Mouse (Mus musculus) layer of hippocampus, adult 9-11 months (tissue): ENCODE data around the gene Hoxd8.

Source experiments
- DNase-seq: peaks from one replicate; pipeline ENCODE4 v3.0.0; 2022

Gene Hoxd8

GRCm38 (mm10) chr2:74670632-74671188 is 33.7 kb upstream of the Hoxd8 start:
- no peak for DNase-seq

GRCm38 (mm10) chr2:74671847-74672246 is 32.6 kb upstream of the Hoxd8 start:
- no peak for DNase-seq

DNA sequence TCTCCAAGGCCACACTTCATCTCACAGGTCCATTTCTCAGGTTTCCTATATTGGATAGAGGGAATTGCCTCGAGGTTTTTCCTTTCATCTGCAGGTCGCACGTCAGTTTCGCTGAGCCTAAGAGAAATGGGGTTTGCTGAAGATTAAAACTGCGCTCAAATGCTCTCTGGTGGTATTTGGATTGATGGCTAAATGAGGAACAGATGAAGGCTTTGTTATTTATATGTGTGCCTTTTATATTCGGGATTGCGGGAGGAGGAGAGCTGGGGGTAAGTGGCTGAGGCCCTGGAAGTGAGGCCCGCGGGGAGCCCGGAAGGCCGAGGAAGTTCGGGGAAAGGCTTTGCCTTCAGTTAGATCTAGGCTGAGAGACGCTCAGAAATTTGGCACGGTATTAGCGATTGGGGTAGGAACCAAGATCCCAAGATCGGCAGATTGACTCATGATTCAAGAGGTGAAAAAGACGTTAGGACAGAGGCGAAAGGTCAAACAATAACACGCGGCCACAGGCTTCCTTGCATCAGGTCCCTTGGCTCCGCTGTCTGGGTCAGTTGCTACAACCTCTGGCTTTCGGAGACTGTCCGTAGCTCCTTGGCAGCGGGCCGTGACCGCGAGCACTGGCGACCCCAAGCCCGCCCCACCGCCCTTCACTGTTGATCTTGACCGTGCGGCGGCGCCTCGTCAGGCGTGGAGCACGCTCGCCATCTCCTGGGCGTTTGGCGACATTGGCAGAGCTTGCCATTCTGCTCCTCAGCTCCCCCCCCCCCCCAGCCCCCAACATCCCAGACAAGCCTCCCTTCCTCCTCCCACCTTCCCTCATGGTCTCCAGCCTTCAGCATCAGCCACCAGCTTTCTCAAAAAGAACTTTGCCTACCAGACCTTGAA is 31.7 kb upstream of the Hoxd8 start:
- DNase-seq, result no peak

- no peak for DNase-seq
Observed at GRCm38 (mm10) chr2:74673835-74674425, 30.5 kb upstream of the Hoxd8 start.

- no peak for DNase-seq
Observed at GRCm38 (mm10) chr2:74674881-74675665, 29.3 kb upstream of the Hoxd8 start, which contains the start of gene Hoxd12. TSS of gene Hoxd12 (plus strand) at chr2:74675013.

- no peak for DNase-seq
Observed at GRCm38 (mm10) chr2:74675666-74676282, 28.6 kb upstream of the Hoxd8 start.

DNA sequence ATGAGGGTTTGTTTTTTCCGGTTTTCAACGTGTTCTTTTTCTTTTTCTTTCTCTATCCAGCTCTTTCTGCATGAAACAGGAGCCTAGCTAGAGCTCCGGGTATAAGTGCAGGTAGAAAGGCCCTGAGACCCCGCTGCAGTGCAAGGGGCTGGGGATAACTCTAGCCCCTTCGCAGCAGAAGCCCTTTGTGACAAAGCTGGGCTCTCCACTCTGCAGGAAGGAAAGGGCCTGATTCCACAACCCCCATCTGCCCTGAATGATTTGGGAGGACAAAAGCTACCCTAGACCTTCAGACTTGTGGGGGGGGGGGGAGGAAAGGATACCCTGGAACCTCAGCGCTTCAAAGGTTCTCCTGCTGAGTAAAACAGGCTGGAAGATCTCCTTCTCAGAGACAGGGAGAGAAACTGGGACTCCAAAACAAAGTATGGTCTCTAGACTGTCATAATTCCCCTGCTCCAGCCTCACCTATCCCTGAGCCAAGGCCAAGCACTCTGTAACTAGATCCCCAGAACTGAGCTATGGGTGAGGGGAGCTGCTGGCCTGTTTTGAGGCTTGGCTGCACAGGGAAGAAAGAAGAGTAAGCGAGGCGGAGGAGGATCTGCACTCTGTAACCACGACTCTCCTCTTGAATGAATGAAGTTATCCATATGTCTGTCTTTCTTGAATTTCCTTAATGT is 27.9 kb upstream of the Hoxd8 start:
- no peak for DNase-seq

DNA sequence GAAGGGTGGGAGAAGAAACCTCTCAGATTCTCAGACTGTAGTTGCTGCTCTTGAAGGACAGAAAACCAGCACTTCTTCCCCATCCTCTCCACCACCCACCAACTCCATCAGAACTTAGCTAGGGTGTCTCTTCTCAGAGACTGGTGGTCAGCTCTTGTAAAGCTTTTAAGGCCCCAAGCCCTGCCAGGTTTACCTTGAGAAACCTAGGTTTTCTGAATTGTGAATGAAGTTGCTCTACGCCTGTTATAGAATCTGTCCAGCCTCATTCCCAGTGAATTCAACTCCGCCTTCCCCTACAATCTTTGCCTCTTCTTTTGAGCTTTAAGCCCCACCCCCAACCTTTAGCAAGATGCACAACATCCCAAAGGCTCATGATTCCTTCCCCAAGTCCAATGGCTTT is 27.3 kb upstream of the Hoxd8 start:
- no peak for DNase-seq

DNA sequence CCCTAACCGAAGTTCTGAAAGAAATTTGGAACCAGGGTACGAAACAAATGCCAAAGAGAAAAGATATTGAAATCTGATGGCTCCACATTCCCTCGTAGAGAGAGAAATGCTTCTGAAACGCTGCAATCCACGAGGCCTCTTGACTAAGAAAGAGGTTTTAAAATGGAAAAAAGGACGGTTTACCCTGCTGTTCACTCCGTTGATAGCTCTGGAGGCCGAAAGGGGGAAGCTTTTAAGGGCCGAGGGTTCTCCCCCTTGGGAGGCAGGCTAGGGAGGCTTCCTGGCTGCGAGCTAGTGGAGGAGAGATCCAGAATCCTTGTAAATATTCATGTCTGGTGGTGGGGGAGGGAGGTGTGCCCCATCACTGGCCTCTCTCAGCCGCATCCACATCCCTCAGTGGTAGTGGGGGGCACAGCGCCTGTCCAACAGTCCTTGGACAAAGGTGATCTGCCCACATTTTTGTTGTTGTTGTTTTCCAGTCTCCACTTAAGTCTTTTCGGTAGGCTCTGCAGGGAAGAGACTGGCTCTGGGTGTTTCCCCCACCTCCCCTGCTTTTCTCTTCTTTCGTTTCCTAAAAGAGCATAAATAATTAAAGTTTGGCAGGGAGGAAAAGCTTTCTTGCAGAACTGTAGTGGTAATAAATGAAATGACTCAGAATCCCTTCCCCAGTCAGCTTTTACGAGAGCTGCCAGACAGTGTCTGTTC is 25.4 kb upstream of the Hoxd8 start, which contains the start of gene Hoxd11:
TSS of gene Hoxd11 (plus strand) at position 667 of the 705 bp plus-strand sequence.
- no peak for DNase-seq

DNA sequence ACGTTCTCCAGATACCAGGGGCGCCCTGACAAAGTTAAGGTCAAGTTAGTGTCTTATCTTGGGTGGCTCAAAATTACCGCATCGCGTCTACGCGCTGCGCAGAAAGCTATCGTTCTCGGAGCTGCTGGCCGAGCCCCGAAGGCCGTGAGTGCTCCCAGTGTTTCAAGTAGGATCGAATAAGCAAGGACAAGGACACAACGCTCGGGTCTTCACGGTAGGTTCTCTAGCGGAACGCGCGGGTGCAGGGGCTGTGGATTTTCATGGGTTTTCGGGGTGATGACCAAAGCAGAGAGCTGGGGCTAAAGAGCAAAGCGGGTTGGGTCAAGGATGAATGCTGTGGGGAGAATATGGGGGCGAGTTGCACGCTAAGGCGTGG is 24.8 kb upstream of the Hoxd8 start:
- no peak for DNase-seq

- DNase-seq, result no peak
Observed at GRCm38 (mm10) chr2:74679980-74680379, 24.4 kb upstream of the Hoxd8 start.

- no peak for DNase-seq
Observed at GRCm38 (mm10) chr2:74680561-74681398, 23.6 kb upstream of the Hoxd8 start.

DNA sequence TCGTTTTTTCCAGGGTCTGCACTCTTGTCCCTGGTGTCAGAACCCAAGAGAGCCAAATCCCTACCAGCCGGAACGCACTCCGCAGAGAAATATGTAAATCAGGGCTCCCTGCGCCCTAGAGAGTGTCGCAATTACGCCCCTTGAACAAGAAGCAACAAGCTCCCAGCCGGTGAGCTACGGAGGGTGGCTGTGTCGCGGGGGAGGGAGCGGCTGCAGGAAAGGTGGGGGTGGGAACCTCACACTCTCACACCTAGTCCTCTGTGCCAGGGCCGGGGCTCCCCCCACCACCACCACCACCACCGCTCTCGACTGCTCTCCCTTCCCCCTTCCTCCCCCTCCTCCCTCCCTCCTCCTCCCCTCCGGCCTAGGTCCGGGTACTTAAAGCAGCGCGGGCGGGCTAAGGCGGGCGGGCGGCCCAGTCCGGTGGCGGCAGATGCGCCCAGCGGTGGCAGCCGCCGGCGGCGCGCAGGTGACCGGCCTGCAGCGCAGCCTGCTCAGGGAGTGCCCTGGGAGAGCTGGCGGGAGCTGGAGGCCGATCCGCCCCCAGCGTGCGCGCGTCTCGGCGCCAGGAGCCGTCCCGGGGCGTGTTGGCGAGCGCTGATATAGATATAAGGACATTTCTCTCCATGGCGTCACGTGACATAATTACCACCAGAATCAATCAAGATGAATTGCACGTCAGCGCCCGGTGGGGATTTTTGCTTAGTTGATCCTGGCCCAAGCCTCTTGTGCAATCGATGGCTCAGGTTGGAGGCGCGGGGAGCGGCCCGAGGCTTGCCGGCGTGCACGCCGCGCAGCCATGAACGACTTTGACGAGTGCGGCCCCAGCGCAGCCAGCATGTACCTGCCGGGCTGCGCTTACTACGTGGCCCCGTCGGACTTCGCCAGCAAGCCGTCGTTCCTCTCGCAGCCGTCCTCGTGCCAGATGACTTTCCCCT is 22.6 kb upstream of the Hoxd8 start:
- DNase-seq, result no peak

DNA sequence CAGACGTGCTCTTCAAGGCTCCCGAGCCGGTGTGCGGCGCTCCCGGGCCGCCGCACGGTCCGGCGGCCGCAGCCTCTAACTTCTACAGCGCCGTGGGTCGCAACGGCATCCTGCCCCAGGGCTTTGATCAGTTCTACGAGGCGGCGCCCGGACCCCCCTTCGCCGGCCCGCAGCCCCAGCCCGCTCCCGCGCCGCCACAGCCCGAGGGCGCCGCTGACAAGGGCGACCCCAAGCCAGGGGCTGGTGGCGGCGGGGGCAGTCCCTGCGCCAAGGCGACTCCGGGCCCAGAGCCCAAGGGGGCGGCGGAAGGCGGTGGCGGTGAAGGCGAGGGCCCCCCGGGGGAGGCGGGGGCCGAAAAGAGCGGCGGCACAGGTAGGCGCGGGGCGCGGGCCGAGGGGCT is 21.6 kb upstream of the Hoxd8 start:
- no peak for DNase-seq

DNA sequence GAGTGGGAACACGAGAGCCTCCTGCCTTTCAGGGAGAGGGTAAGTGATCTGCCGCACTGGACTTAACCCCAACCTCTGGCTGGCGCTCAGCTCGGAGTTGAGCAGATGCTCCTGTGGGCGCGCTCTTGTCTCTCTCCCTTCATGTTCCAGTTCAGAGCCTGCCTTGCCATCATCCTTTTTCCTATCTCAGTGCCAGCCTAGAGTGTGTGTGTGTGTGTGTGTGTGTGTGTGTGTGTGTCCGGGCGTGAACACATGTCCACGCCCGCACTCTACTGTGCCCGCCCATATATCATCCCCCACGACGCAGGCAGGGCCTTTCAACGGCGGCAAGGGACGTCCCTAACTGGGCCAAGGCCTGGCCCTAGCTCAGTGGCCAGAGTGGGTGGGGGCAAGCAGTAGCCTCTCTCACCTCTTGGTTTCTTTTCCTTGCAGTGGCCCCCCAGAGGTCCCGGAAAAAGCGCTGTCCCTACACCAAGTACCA is 20.9 kb upstream of the Hoxd8 start:
- DNase-seq, result no peak

- DNase-seq, result no peak
Observed at GRCm38 (mm10) chr2:74684106-74684505, 20.3 kb upstream of the Hoxd8 start.

DNA sequence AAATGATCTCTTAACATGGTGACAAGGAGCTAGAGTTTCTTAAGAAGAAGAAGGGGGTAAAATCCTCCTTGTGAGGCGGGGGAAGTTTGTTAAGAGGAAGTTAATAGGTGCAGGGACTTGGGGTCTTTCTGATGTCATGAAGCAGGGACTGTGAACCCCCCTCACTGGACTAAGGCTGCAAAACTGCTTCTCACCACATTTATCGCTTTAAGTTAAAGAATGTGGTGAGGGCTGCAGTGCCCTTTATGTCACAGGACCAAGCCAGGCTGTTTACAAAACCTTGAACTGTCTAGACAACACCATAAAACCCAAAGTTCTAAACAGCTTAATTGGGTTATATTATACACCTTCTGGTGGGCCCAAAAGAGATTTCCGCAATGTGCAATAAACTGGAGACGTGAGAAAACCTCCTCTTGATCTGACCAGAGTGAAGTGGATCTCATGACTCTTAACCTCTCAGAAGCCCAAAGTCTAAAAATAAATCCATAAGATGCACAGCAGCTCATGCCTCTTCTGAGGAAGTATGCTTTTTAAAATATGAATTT is 19.3 kb upstream of the Hoxd8 start:
- no peak for DNase-seq

GRCm38 (mm10) chr2:74686301-74686987 is 18.0 kb upstream of the Hoxd8 start:
- DNase-seq, result peak; percentile 18
